21 mouse cellular contexts compared by ENCODE assay signal in genomic region chr8:29807274-29807673, GRCm38 (mm10).
DNase-seq lines count a peak whose midpoint lies in the region; ATAC-seq and TF ChIP-seq lines count a peak whose summit lies in the region.
"Had no signal": no experiment of that assay in that cellular context is flagged by ENCODE, and none has a peak within 500 bp of the region (broad histone marks: within the 10 kb centered on the region; RNA-seq: fewer than 3 reads in every experiment).

No protein-coding gene starts in this region.

- no peaks in the 10 kb centered on the region for H3K27me3 ChIP-seq in forebrain, embryonic 14.5 days (replicated peaks; ENCODE audit: control insufficient read depth, insufficient read depth, low read length)
- no peaks in the 10 kb centered on the region for H3K27me3 ChIP-seq in forebrain, embryonic 11.5 days (ENCODE audit: control insufficient read depth, insufficient read depth, low read length)
- H3K27me3 ChIP-seq in hindbrain, postnatal 0 days (ENCODE audit: insufficient read depth, low read length) = no peaks in the 10 kb centered on the region
- H3K27me3 ChIP-seq in hindbrain, embryonic 11.5 days (ENCODE audit: control insufficient read depth, insufficient read depth, low read length) = no peaks in the 10 kb centered on the region
- no peaks in the 10 kb centered on the region for H3K27me3 ChIP-seq in midbrain, embryonic 15.5 days (replicated peaks)
- H3K27me3 ChIP-seq in midbrain, postnatal 0 days (ENCODE audit: insufficient read depth, low read length) = no peaks in the 10 kb centered on the region
- H3K27me3 ChIP-seq: forebrain, embryonic 13.5 days; hindbrain, embryonic 13.5 days had no signal

- H3K9me3 ChIP-seq in forebrain, embryonic 14.5 days (replicated peaks; ENCODE audit: control insufficient read depth, low read length) = no peaks in the 10 kb centered on the region
- H3K9me3 ChIP-seq in forebrain, embryonic 11.5 days (ENCODE audit: control insufficient read depth, low read length) = no peaks in the 10 kb centered on the region
- no peaks in the 10 kb centered on the region for H3K9me3 ChIP-seq in hindbrain, postnatal 0 days (ENCODE audit: low read length)
- no peaks in the 10 kb centered on the region for H3K9me3 ChIP-seq in hindbrain, embryonic 11.5 days (ENCODE audit: control insufficient read depth, low read length)
- H3K9me3 ChIP-seq in midbrain, embryonic 15.5 days = no peaks in the 10 kb centered on the region
- H3K9me3 ChIP-seq in midbrain, postnatal 0 days (ENCODE audit: low read length) = no peaks in the 10 kb centered on the region
- H3K9me3 ChIP-seq: forebrain, embryonic 13.5 days; hindbrain, embryonic 13.5 days had no signal

- H3K9ac ChIP-seq in forebrain, embryonic 14.5 days (ENCODE audit: low read length) = no peak overlapping the region
- H3K9ac ChIP-seq in forebrain, embryonic 11.5 days (ENCODE audit: low read length) = no peak overlapping the region
- H3K9ac ChIP-seq in hindbrain, postnatal 0 days (replicated peaks; ENCODE audit: low read length) = no peak overlapping the region
- H3K9ac ChIP-seq in hindbrain, embryonic 11.5 days (ENCODE audit: low read depth, low read length) = no peak overlapping the region
- no peak overlapping the region for H3K9ac ChIP-seq in midbrain, embryonic 15.5 days
- H3K9ac ChIP-seq in midbrain, postnatal 0 days (replicated peaks; ENCODE audit: low read length, poor library complexity, severe bottlenecking) = no peak overlapping the region
- H3K9ac ChIP-seq: forebrain, embryonic 13.5 days; hindbrain, embryonic 13.5 days had no signal

- peak; percentile 27 for DNase-seq in forebrain, embryonic 14.5 days (ENCODE audit: low spot score)
- DNase-seq in forebrain, embryonic 11.5 days (ENCODE audit: low spot score) = no peak
- peak; percentile 15 for DNase-seq in hindbrain, postnatal 0 days (ENCODE audit: low spot score)
- DNase-seq in hindbrain, embryonic 11.5 days (ENCODE audit: low spot score) = no peak
- no peak for DNase-seq in midbrain, postnatal 0 days (ENCODE audit: low spot score)
- DNase-seq: adrenal gland, adult 8-10 months; adrenal gland, postnatal 25 days; cerebellum, adult 18-20 months; cerebellum, adult 9-10 months; cerebellum, postnatal 14 days; gastrocnemius, adult 2 months; gastrocnemius, postnatal 14 days; heart, adult 11 months had no signal

- H3K4me2 ChIP-seq in forebrain, embryonic 14.5 days (ENCODE audit: low read length) = no peak overlapping the region
- no peak overlapping the region for H3K4me2 ChIP-seq in forebrain, embryonic 11.5 days (ENCODE audit: low read depth, low read length, severe bottlenecking)
- no peak overlapping the region for H3K4me2 ChIP-seq in hindbrain, postnatal 0 days (ENCODE audit: low read depth, low read length)
- no peak overlapping the region for H3K4me2 ChIP-seq in hindbrain, embryonic 11.5 days (replicated peaks; ENCODE audit: low read depth, low read length)
- no peak overlapping the region for H3K4me2 ChIP-seq in midbrain, embryonic 15.5 days
- H3K4me2 ChIP-seq in midbrain, postnatal 0 days (ENCODE audit: low read depth, low read length, poor library complexity, severe bottlenecking) = no peak overlapping the region
- H3K4me2 ChIP-seq: forebrain, embryonic 13.5 days; heart, embryonic 11.5 days; hindbrain, embryonic 13.5 days had no signal

- no peak for TF ChIP-seq CTCF in hindbrain, postnatal 0 days (IDR thresholded peaks at IDR 0.05; ENCODE audit: low read depth)
- TF ChIP-seq CTCF in midbrain, postnatal 0 days (IDR thresholded peaks at IDR 0.05) = no peak

- H3K4me3 ChIP-seq in forebrain, embryonic 14.5 days (ENCODE audit: low read depth, low read length) = no peak overlapping the region
- no peak overlapping the region for H3K4me3 ChIP-seq in forebrain, embryonic 11.5 days (ENCODE audit: low read depth, low read length)
- H3K4me3 ChIP-seq in hindbrain, postnatal 0 days (ENCODE audit: low read length) = no peak overlapping the region
- H3K4me3 ChIP-seq in hindbrain, embryonic 11.5 days (ENCODE audit: low read depth, low read length) = no peak overlapping the region
- H3K4me3 ChIP-seq in midbrain, embryonic 15.5 days = no peak overlapping the region
- no peak overlapping the region for H3K4me3 ChIP-seq in midbrain, postnatal 0 days (ENCODE audit: low read depth, low read length)
- H3K4me3 ChIP-seq: forebrain, embryonic 13.5 days; gastrocnemius, adult 2 months; hindbrain, embryonic 13.5 days had no signal

- WGBS in forebrain, embryonic 14.5 days = 64% methylated on average over 5 of the region's 5 CpGs
- WGBS in forebrain, embryonic 11.5 days = 83% methylated on average over 5 of the region's 5 CpGs
- WGBS in hindbrain, postnatal 0 days = 68% methylated on average over 5 of the region's 5 CpGs
- 84% methylated on average over 5 of the region's 5 CpGs for WGBS in hindbrain, embryonic 11.5 days
- WGBS in midbrain, embryonic 15.5 days = 48% methylated on average over 5 of the region's 5 CpGs
- WGBS in midbrain, postnatal 0 days = 41% methylated on average over 5 of the region's 5 CpGs

- H3K36me3 ChIP-seq in forebrain, embryonic 14.5 days (ENCODE audit: control insufficient read depth, insufficient read depth, low read length) = no peaks in the 10 kb centered on the region
- H3K36me3 ChIP-seq in forebrain, embryonic 11.5 days (ENCODE audit: control insufficient read depth, insufficient read depth, low read length) = no peaks in the 10 kb centered on the region
- no peaks in the 10 kb centered on the region for H3K36me3 ChIP-seq in hindbrain, postnatal 0 days (ENCODE audit: insufficient read depth, low read length)
- no peaks in the 10 kb centered on the region for H3K36me3 ChIP-seq in hindbrain, embryonic 11.5 days (ENCODE audit: control insufficient read depth, insufficient read depth, low read length)
- no peaks in the 10 kb centered on the region for H3K36me3 ChIP-seq in midbrain, embryonic 15.5 days (replicated peaks)
- H3K36me3 ChIP-seq in midbrain, postnatal 0 days (ENCODE audit: insufficient read depth, low read length) = no peaks in the 10 kb centered on the region
- H3K36me3 ChIP-seq: hindbrain, embryonic 13.5 days had no signal

- ATAC-seq in forebrain, embryonic 14.5 days = no peak
- no peak for ATAC-seq in forebrain, embryonic 11.5 days (replicated peaks; ENCODE audit: low FRiP score)
- no peak for ATAC-seq in hindbrain, postnatal 0 days
- ATAC-seq in hindbrain, embryonic 11.5 days (ENCODE audit: low FRiP score) = no peak
- peak; percentile 73; the same call in 1 of the 2 replicates for ATAC-seq in midbrain, embryonic 15.5 days (replicated peaks)
- no peak for ATAC-seq in midbrain, postnatal 0 days (ENCODE audit: low FRiP score)
- ATAC-seq in erythroblast, adult 5-6 weeks (replicated peaks; ENCODE audit: low FRiP score, poor library complexity, severe bottlenecking) = no peak
- ATAC-seq: activated CD4-positive, CD25-positive, alpha-beta regulatory T cell, adult 4 months; forebrain, embryonic 13.5 days; hindbrain, embryonic 16.5 days; inflammation-experienced regulatory T-cells, adult 6 months had no signal

- H3K4me1 ChIP-seq in forebrain, embryonic 14.5 days (ENCODE audit: control insufficient read depth, insufficient read depth, low read length) = no peaks in the 10 kb centered on the region
- H3K4me1 ChIP-seq in forebrain, embryonic 11.5 days (replicated peaks; ENCODE audit: control insufficient read depth, insufficient read depth, low read length) = no peaks in the 10 kb centered on the region
- H3K4me1 ChIP-seq in hindbrain, postnatal 0 days (ENCODE audit: insufficient read depth, low read length) = no peaks in the 10 kb centered on the region
- H3K4me1 ChIP-seq in hindbrain, embryonic 11.5 days (replicated peaks; ENCODE audit: control insufficient read depth, insufficient read depth, low read length) = no peaks in the 10 kb centered on the region
- no peaks in the 10 kb centered on the region for H3K4me1 ChIP-seq in midbrain, embryonic 15.5 days
- no peaks in the 10 kb centered on the region for H3K4me1 ChIP-seq in midbrain, postnatal 0 days (ENCODE audit: insufficient read depth, low read length)
- H3K4me1 ChIP-seq: forebrain, embryonic 13.5 days; hindbrain, embryonic 13.5 days had no signal

- no peak overlapping the region for H3K27ac ChIP-seq in forebrain, embryonic 14.5 days (ENCODE audit: low read depth, low read length)
- H3K27ac ChIP-seq in forebrain, embryonic 11.5 days (ENCODE audit: low read depth, low read length) = no peak overlapping the region
- H3K27ac ChIP-seq in hindbrain, postnatal 0 days = no peak overlapping the region
- no peak overlapping the region for H3K27ac ChIP-seq in hindbrain, embryonic 11.5 days (ENCODE audit: low read depth, low read length)
- no peak overlapping the region for H3K27ac ChIP-seq in midbrain, embryonic 15.5 days
- H3K27ac ChIP-seq in midbrain, postnatal 0 days (ENCODE audit: low read depth, low read length) = no peak overlapping the region
- H3K27ac ChIP-seq: forebrain, embryonic 13.5 days; gastrocnemius, adult 2 months; hindbrain, embryonic 13.5 days had no signal

Comparison
In these comparisons a context has a peak if more than half of its experiments do, and no peak if none do; other contexts are left out.
1. DNase-seq: peak in forebrain, embryonic 14.5 days (single experiment) and hindbrain, postnatal 0 days (single experiment); none in forebrain, embryonic 11.5 days (single experiment), hindbrain, embryonic 11.5 days (single experiment) and midbrain, postnatal 0 days (single experiment).